Mouse (Mus musculus) embryonic facial prominence, embryonic 15.5 days (tissue): ENCODE results near the gene Gm28043. TPM values are rescaled to one million over a fixed set of nuclear protein-coding genes. Genes with fewer than 3 reads are reported as not detected.
A peak's percentile ranks its signal among the peaks of the same experiment; 100 is the strongest.
"Not testable (repeated sequence)": the region's sequence is repeated elsewhere in the genome, so short reads cannot be mapped to it uniquely, and the experiment has no call there.

Source experiments
- ATAC-seq: fragments of 200-750 bp; cut with Nextera tagmentation; 2 replicates; pipeline ENCODE4 v1.8.0; 2017; ENCODE audit warnings: low read depth, moderate TSS enrichment; ENCODE audit not compliant: insufficient number of reproducible peaks, low FRiP score, low TSS enrichment
- H3K27ac ChIP-seq: fragments of 300-500 bp; sonication (generic); replicated peaks from 2 replicates; pipeline ENCODE4 v1.5.1; 2015; ENCODE audit warnings: mild to moderate bottlenecking, inconsistent platforms
- H3K27me3 ChIP-seq: fragments of 300-500 bp; sonication (generic); 2 replicates; pipeline ENCODE4 v1.6.1; 2015; ENCODE audit warnings: inconsistent platforms
- H3K36me3 ChIP-seq: fragments of 300-500 bp; sonication (generic); 2 replicates; pipeline ENCODE4 v1.6.1; 2015; ENCODE audit warnings: mild to moderate bottlenecking, inconsistent platforms
- H3K4me1 ChIP-seq: fragments of 300-500 bp; sonication (generic); 2 replicates; pipeline ENCODE4 v1.6.1; 2015; ENCODE audit warnings: inconsistent platforms
- H3K4me2 ChIP-seq: fragments of 300-500 bp; sonication (generic); replicated peaks from 2 replicates; pipeline ENCODE4 v1.6.1; 2015; ENCODE audit warnings: mild to moderate bottlenecking, inconsistent platforms
- H3K4me3 ChIP-seq: fragments of 300-500 bp; sonication (generic); replicated peaks from 2 replicates; pipeline ENCODE4 v1.5.1; 2015; ENCODE audit warnings: mild to moderate bottlenecking, inconsistent platforms
- H3K9ac ChIP-seq: fragments of 300-500 bp; sonication (generic); 2 replicates; pipeline ENCODE4 v1.6.1; 2015; ENCODE audit warnings: inconsistent platforms
- H3K9me3 ChIP-seq: fragments of 300-500 bp; sonication (generic); replicated peaks from 2 replicates; pipeline ENCODE4 v1.6.1; 2016; ENCODE audit warnings: inconsistent platforms
- WGBS: fragments of 180-500 bp; shearing (Covaris S2); methylation state at CpG from one replicate; pipeline ENCODE4 v1.1.7; 2015; 5-methylcytosine and 5-hydroxymethylcytosine counted together
- polyA plus RNA-seq: library from polyadenylated mRNA; unstranded; fragments of >200 nt; fragmentation: Nextera tagmentation; extraction: Ambion mirVana; gene quantifications from 2 replicates; pipeline ENCODE4 v1.2.1, GENCODE M21; 2015

Gene Gm28043
- polyA plus RNA-seq, 1 experiment from 2014 or later = 2.4 TPM

DNA sequence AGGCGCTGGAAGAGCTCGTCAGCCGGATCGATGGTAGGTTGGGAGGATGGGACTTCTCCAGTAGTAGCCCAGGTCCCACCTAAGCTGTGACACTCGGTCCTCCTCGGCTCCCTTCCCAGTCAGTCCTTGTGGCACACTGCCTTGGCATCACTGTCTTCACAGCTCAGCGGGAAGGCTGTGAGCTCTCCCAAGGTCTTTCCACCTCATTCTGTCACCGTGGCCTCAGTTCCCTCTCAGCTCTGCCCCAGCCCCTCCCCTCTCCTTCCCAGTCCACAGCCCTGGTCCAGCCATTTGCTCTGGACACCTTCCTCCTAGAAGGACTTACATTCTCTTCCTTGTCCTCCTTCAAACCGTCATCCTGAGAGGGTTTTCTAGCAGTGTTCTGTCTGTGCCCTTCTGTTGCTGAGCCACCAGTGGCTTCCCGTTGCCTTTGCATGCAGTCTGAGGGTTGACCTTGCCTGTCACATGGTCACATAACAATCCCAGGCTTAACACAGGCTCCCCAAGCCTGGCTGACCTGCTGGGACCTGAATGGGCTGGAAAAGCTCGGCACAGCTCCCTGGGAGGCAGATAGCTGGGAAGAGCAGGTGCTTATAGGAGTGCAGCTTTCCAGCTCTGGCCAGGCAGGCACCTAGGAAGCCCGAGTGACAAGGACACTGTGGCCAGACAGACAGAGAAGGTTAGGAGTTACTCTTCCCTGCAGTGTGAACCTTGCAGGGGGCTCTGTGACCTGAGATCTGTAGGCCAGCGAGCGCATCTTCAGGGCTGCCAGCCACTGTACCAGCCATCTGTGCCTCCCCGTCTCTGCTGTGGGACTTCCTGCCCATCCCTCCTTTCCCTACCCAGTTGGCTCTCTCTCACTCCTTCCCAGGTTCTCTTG, 18.5 kb upstream of the Gm28043 start:
- Histone ChIP-seq H3K4me1 (no peaks in the 10 kb centered on the region), H3K9me3 (no peaks in the 10 kb centered on the region), H3K27ac (no peak overlapping the region), H3K4me2 (no peak overlapping the region), H3K27me3 (no peaks in the 10 kb centered on the region), H3K36me3 (peaks cover 65% of the 10 kb centered on the region), H3K9ac (no peak overlapping the region), H3K4me3 (no peak overlapping the region)
- ATAC-seq = no peak
- WGBS = 86% methylated on average over 15 of the region's 15 CpGs

DNA sequence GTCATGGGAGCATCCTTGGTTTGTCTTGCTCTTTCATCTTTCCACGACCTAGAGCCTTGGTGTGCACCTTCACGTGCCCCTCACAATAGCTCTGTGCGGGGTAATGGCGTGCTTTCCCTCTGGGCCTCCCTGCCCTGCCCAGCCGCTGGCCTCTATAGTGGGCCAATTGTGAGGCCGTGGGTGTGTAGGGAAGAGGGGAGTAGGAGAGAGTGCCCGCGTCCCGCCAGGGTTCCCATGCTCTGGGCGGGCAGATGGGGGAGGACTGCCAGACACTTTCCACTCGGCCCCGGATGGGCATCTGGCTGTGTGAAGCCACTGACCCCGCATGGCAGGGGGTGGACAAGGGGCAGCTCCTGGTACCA, 17.9 kb upstream of the Gm28043 start:
- H3K36me3 ChIP-seq = peaks cover 66% of the 10 kb centered on the region

GRCm38 (mm10) chr17:29599051-29599450, 15.6 kb upstream of the Gm28043 start:
- Histone ChIP-seq H3K9ac (no peak overlapping the region), H3K4me3 (no peak overlapping the region), H3K9me3 (no peaks in the 10 kb centered on the region), H3K27ac (no peak overlapping the region), H3K4me2 (no peak overlapping the region), H3K27me3 (no peaks in the 10 kb centered on the region), H3K4me1 (no peaks in the 10 kb centered on the region; the same call in 1 of the 2 replicates), H3K36me3 (peaks cover 76% of the 10 kb centered on the region)
- no peak for ATAC-seq
- WGBS = 89% methylated on average over 14 of the region's 14 CpGs

More for the DNA sequence above, 17.9 kb upstream of the Gm28043 start:
- H3K4me2 ChIP-seq = no peak overlapping the region
- H3K9ac ChIP-seq = no peak overlapping the region
- no peaks in the 10 kb centered on the region for H3K27me3 ChIP-seq
- H3K4me3 ChIP-seq = no peak overlapping the region
- no peak for ATAC-seq
- WGBS = 90% methylated on average over 13 of the region's 13 CpGs
- no peaks in the 10 kb centered on the region for H3K9me3 ChIP-seq
- H3K4me1 ChIP-seq = no peaks in the 10 kb centered on the region
- no peak overlapping the region for H3K27ac ChIP-seq

- Histone ChIP-seq H3K4me3 (no peak overlapping the region), H3K9ac (no peak overlapping the region), H3K4me1 (no peaks in the 10 kb centered on the region; the same call in 1 of the 2 replicates), H3K36me3 (peaks cover 72% of the 10 kb centered on the region), H3K9me3 (no peaks in the 10 kb centered on the region), H3K27me3 (no peaks in the 10 kb centered on the region), H3K27ac (no peak overlapping the region), H3K4me2 (no peak overlapping the region)
- ATAC-seq = no peak
- 85% methylated on average over 8 of the region's 8 CpGs for WGBS
Measured at GRCm38 (mm10) chr17:29599537-29599936, 15.1 kb upstream of the Gm28043 start.

GRCm38 (mm10) chr17:29601391-29601790, 13.3 kb upstream of the Gm28043 start:
- Histone ChIP-seq H3K9me3 (no peaks in the 10 kb centered on the region), H3K36me3 (peaks cover 66% of the 10 kb centered on the region), H3K27ac (no peak overlapping the region), H3K4me1 (no peaks in the 10 kb centered on the region; the same call in 1 of the 2 replicates), H3K4me2 (no peak overlapping the region), H3K27me3 (no peaks in the 10 kb centered on the region), H3K9ac (no peak overlapping the region), H3K4me3 (no peak overlapping the region)
- 76% methylated on average over 4 of the region's 4 CpGs for WGBS
- no peak for ATAC-seq

DNA sequence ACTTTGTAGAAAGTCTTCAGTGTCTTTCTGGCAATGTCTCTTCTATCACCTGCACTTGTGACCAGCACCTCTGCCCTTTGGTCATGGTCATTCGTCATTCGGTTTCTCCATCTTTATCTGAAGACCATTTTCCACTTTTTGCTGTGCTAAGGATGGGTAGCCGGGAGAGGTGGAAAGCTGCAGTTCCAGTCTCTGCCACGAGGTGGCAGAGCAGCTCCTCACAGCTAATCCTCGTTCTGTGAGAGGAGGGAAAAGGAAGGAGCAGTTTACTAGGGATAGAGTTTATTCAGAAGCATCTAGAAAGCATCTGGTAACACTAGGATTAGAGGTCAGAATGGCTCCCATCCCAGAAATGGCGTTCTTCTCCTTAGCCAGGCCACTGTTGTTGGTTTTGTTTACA, 11.4 kb upstream of the Gm28043 start:
- H3K4me1 ChIP-seq = no peaks in the 10 kb centered on the region; the same call in 1 of the 2 replicates
- H3K27me3 ChIP-seq = no peaks in the 10 kb centered on the region
- no peak overlapping the region for H3K4me3 ChIP-seq
- peaks cover 48% of the 10 kb centered on the region for H3K36me3 ChIP-seq
- no peak for ATAC-seq
- no peak overlapping the region for H3K27ac ChIP-seq
- H3K9ac ChIP-seq = no peak overlapping the region
- no peaks in the 10 kb centered on the region for H3K9me3 ChIP-seq
- WGBS = 22% methylated on average over 6 of the region's 6 CpGs
- H3K4me2 ChIP-seq = no peak overlapping the region

DNA sequence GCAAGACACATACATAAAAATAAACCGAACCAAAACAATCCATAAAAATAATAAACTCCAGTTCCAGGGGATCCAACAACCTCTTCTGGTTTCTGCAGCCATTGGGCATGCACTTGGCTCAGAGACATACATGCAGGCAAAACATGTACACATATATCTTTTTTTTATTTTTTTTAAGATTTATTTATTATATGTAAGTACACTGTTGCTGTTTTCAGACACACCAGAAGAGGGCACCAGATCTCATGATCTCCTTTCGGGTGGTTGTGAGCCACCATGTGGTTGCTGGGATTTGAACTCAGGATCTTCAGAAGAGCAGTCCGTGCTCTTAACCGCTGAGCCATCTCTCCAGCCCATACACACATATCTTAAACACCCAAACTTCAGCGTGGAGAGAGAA, 1.2 kb upstream of the Gm28043 start:
- not testable (repeated sequence) for H3K4me3 ChIP-seq, H3K36me3 ChIP-seq, H3K9me3 ChIP-seq, H3K9ac ChIP-seq, H3K27me3 ChIP-seq, ATAC-seq, H3K27ac ChIP-seq, H3K4me2 ChIP-seq
- H3K4me1 ChIP-seq = peaks cover 32% of the 10 kb centered on the region
- WGBS = 82% methylated on average over 5 of the region's 5 CpGs

- Histone ChIP-seq H3K9ac (peak overlapping the region; percentile 99), H3K27me3 (no peaks in the 10 kb centered on the region), H3K4me2 (peak overlapping the region; percentile 69), H3K27ac (peak overlapping the region; percentile 94), H3K36me3 (peaks cover 18% of the 10 kb centered on the region), H3K4me3 (peak overlapping the region; percentile 92), H3K9me3 (no peaks in the 10 kb centered on the region), H3K4me1 (peaks cover 32% of the 10 kb centered on the region)
- under 1% methylated on average over 43 of the region's 43 CpGs for WGBS
- ATAC-seq = peak; percentile 66
Measured at GRCm38 (mm10) chr17:29615024-29615551, 412 bp downstream of the Gm28043 start.

GRCm38 (mm10) chr17:29615616-29616015, 940 bp downstream of the Gm28043 start:
- Histone ChIP-seq H3K4me2 (peak overlapping the region; percentile 69), H3K36me3 (peaks cover 21% of the 10 kb centered on the region), H3K27ac (peak overlapping the region; percentile 94), H3K27me3 (no peaks in the 10 kb centered on the region), H3K9ac (peak overlapping the region; percentile 99), H3K9me3 (no peaks in the 10 kb centered on the region), H3K4me1 (peaks cover 32% of the 10 kb centered on the region), H3K4me3 (peak overlapping the region; percentile 92)
- no peak for ATAC-seq
- 9% methylated on average over 4 of the region's 4 CpGs for WGBS

GRCm38 (mm10) chr17:29619231-29619630, 4.6 kb downstream of the Gm28043 start:
- no peak overlapping the region for H3K4me3 ChIP-seq
- peaks cover 51% of the 10 kb centered on the region for H3K36me3 ChIP-seq
- no peak overlapping the region for H3K27ac ChIP-seq
- no peak overlapping the region for H3K9ac ChIP-seq
- no peaks in the 10 kb centered on the region for H3K9me3 ChIP-seq
- H3K4me2 ChIP-seq = no peak overlapping the region
- no peaks in the 10 kb centered on the region for H3K27me3 ChIP-seq
- no peak for ATAC-seq
- peaks cover 28% of the 10 kb centered on the region for H3K4me1 ChIP-seq
- 78% methylated on average over 3 of the region's 3 CpGs for WGBS

DNA sequence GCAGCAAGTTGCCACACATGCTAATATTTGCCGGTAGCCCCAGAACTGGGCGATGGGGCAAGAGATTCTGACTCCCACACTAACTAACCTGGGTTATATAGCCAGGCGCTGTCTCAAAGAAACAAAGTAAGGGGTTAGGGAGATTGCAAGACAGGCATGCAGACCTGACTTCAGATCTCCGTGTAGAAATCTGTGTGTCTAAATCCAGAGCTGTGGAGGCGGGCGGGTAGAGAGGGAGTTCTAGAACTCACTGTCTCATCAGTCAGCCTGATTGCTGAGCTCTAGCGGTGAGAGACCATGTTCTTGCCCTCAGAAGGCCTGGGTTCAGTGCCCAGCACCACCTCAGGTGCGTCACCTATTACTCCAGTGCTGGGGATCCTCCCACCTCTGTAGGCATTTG, 8.8 kb downstream of the Gm28043 start:
- 93% methylated on average over 8 of the region's 8 CpGs for WGBS
- no peak for ATAC-seq
- Histone ChIP-seq H3K4me1 (no peaks in the 10 kb centered on the region), H3K4me2 (no peak overlapping the region), H3K27me3 (no peaks in the 10 kb centered on the region), H3K27ac (no peak overlapping the region), H3K36me3 (peaks cover 84% of the 10 kb centered on the region), H3K9ac (no peak overlapping the region), H3K4me3 (no peak overlapping the region), H3K9me3 (no peaks in the 10 kb centered on the region)
